Mouse (Mus musculus) testis, adult 2 months (tissue): ENCODE measurements at regions not wholly inside any gene's neighbourhood (a gene's known extent, or its start where the extent isn't known, plus 50 kb on each side); places are given as distances from the start of the nearest gene placed in this dataset.

ENCODE experiments used
- CTCF ChIP-seq: fragments of 200-500 bp; IDR thresholded peaks from 2 replicates; pipeline ENCODE4 v1.5.1; 2012; ENCODE audit warnings: low read depth, mild to moderate bottlenecking, inconsistent platforms, low read length, moderate library complexity; ENCODE audit not compliant: control insufficient read depth, insufficient read depth, insufficient replicate concordance
- POLR2A ChIP-seq: fragments of 200-500 bp; IDR thresholded peaks from 2 replicates; pipeline ENCODE4 v1.6.1; 2012; ENCODE audit warnings: low read depth, mild to moderate bottlenecking, inconsistent platforms, low read length, moderate library complexity; ENCODE audit not compliant: control insufficient read depth

- TF ChIP-seq POLR2A, result no peak
- no peak for TF ChIP-seq CTCF
Measured at GRCm38 (mm10) chr8:91973951-91974439, 172.1 kb upstream of the Irx3 start.
